Mouse (Mus musculus) thymus, postnatal 4 days (tissue): ENCODE results near the gene Cyb5d1.

Experiments
- DNase-seq: peaks from one replicate; pipeline ENCODE4 v3.0.0; 2021

Gene Cyb5d1

DNA sequence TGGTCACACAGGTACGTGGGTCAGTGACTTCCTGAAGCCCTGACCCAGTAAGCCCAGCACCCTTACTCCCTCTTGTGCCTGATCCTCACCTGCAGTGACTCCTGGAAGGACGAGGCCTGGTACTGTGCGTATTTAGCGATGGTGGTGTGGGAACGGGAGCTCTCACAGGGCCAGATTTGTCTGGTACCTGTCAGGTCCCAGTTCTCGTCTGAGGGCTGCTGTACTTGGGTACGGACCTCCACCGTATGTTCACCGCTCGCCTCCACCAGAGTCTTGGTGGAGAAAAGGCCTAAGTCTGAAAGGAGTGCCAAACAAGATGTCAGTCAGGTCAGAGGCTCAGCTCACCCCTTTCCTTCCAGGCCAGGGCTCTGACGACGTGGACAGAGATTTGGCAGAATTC lies 6.6 kb upstream of the Cyb5d1 start:
- no peak for DNase-seq

DNA sequence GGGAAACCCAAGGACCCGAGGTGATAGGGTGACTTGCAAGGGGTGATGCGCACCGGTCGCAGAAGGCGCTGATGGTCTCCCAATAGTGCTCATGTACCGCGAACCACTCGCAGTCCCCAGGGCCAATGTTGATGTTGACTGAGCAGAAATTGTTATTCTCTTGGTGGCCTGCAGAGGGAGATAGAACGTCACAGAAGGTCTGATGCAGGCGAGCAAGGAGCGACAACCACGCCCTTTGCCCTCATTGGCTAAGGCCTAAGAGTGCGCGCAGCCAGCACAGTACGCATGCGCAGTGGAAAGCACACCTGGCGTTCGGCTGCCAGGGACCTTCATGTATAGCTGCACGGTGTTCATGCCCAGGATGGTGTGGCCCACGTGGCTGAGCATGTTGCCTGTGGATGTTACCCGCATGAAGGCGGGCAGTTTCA lies 5.8 kb upstream of the Cyb5d1 start:
- DNase-seq, result peak; percentile 89

DNA sequence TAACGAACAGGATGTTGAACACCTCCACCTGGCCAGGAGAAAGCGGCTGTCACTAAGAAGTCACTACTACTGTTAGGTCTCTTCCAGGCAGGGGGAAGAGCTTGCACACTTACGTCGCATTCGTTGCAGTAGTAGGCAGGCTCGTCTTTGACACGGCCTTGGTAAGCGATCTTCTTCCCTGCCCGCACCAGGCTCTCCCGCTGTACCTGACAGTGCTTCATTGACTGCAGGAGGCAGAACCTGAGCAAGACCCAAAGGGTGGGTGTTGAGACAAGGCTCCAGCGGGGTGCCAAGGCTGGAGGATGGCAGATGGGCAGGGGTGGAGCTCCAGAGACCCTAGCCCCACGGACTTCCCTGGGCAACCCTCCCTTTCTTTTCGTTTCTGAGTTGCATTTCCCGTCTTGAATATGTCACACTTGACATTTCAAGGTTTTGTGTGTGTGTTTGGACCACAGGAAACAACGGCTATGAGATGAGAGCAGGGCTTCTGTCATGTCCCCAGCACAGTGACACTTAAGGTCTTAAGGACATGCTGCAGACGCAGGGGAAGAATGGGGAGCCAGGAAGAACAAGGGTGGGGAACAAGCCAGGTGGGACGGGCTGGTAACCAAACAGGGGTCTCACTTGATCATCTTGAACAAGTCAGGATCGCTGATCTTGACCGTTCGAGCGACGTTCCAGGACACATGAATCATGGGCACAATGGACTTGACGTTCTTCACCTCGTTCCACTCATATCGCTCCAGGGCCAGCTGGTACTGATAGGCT lies 4.8 kb upstream of the Cyb5d1 start:
- DNase-seq, result peak; percentile 21

DNA sequence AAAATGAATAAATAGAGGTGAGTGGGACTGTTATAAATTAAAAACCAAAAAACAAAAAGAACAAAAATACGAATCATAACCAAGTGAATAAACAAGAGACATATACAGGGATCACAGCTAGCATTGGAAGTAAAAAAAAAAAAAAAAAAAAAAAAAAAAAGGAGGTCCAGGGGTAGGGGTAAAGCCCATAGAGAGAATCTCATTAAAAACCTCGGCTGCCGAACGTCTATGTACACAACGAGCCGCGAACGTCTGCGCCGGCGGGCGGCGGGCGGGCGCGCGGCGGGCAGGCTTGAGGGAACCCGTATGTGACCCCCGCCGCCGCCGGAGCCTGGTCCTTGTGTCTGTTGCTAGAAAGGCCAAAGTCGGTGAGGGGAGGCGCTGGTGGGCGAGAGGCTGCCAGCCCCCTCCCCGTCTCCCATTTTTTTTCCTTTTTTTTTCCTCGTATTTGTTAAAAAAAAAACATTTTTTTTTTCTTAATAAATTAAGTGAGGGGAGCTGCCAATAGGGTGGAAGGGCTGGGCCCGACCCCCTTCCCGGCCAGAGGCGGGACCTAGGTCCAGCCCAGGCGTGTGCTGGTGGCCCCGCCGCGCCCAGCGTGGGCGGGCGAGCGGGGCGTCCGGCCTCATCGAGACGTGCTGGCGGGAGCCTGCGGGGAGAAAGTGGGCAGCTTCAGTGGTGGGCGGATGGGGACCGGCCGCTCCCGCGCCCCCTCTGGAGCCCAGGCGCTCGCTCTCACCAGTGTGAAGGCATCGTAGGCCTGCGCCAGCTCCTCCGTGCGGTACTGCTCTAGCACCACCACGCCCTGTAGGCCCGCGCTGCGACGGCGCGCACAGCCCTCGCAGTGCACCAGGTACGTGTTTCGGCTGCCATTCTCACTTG lies 4.0 kb upstream of the Cyb5d1 start:
- DNase-seq, result peak; percentile 54

DNA sequence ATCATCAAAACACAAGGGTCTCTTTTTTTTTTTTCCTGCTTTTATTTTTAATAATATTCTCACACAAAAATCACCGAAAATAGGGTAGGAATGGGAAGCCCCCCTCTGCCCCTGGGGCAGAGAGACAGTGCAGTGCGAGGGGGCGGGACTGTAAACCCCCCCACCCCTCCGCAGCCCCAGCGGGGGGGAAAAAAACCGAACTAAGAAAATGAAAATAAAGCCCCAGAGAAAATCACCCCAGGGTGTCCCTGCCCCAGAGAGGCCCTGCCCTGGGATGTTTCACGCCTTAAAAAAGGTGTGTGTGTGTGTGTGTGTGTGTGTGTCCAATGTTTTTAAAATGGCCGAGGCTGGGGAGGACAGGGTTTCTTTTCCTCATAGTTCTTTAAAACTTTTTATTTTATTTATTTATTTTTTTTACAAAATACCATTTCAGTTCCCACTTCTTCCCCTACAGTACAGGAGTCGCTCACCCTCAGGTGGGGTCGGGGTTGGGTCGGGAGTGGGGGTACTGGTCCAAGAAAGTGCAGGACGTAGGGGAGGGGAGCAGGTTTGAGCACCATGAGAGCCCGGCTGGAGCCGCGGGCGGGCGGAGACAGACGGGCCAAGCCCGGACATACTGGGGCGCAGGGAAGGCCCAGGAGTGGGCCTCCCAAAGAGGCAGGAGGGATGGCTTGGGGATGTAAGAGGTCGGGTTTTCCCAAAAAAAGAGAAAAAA lies 3.2 kb upstream of the Cyb5d1 start:
- peak; percentile 20 for DNase-seq

DNA sequence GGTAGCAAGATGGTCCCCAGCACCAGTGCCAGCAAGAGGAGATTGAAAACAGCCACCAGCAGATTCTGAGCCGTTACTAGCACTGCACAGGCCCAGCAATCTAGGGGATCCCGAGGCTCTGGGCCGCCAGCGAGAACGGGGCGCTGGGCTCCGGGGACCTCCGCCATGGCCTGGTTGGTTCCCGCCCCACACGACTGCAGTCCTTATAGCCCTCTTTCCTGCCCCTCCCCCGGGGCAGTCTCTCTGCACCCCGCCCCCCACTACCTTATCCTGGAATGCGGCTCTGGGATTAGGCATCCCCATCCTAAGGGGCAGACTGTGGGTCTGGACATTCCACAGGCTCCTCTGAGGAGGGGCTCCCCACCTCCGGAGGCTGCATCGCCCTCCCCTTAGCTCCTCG lies 2.6 kb upstream of the Cyb5d1 start, which contains the start of gene Tmem88:
Gene Tmem88, minus strand, starts transcription at position 176 of the 400 bp plus-strand sequence.
- DNase-seq, result peak; percentile 40

DNA sequence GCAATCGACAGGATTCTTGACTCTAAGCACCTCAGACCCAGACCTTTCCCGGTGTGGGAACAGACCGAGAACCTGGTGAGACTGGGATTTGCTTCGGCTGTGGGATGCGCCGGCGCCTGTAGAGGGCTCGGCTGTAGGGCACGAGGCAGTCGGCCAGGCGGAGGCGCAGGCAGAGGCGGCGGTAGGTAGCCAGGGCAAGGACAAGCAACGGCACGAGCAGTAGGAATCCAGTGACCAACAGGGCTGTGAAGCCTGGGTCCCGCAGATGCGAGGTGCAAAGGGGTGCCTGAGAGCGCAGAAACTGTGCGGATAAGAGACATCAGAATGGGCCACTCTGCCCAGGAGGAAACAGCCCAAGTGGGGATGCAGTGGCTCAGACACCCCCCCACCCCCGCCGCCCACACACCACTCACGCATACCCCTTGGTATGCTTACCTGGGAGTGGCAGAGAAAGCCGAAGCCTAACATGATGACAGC lies 2.2 kb upstream of the Cyb5d1 start:
- peak; percentile 33 for DNase-seq

DNA sequence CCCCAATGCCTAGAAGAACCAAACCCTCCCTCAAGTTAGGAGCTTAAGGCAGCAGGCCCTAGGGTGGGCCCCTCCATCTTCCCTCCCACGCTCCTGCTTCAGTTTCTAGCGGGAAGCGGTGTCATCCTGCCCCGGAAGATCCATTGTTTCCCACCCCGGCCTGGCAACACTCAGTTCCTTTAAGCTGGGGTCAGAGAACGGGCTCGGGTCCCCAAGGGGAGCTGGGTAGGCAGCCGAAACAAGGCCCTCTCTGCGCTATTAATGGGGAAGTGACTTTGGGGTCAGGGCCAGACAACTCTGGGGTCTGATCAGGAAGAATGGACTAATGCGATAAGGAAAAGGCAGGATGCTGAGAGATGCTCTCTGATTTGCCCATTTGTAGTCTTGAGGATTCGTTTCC lies 1.3 kb upstream of the Cyb5d1 start:
- peak; percentile 30 for DNase-seq

DNA sequence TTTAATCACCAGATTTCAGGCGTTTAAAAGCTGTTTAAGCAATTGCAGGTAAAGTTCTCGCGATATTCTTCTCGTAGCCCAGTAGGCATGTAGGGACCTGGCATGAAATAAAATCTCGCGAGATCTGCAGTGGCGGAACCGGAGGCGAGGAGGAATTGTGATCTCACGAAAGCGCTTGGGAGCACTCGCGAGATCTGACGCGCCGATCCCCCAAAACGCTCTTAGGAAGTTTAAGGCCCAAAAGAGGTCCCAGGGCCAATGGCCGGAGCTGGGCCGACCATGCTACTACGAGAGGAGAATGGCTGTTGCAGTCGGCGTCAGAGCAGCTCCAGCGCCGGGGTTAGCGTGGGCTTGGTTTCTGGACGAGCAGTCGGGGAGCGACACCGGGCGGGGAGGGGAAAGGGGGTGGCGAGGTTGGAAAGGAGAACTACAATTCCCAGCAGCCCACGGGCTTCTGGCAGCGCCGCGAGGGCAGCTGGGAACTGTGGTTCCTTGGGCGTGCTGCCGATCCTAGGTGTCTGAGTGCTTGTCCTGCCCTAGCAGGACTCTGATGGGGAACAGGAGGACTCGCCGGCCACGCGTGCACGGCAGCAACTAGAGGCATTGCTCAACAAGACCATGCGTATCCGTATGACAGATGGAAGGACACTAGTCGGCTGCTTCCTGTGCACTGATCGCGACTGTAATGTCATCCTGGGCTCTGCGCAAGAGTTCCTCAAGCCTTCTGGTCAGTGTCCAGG lies 373 bp upstream of the Cyb5d1 start:
- peak; percentile 90 for DNase-seq

DNA sequence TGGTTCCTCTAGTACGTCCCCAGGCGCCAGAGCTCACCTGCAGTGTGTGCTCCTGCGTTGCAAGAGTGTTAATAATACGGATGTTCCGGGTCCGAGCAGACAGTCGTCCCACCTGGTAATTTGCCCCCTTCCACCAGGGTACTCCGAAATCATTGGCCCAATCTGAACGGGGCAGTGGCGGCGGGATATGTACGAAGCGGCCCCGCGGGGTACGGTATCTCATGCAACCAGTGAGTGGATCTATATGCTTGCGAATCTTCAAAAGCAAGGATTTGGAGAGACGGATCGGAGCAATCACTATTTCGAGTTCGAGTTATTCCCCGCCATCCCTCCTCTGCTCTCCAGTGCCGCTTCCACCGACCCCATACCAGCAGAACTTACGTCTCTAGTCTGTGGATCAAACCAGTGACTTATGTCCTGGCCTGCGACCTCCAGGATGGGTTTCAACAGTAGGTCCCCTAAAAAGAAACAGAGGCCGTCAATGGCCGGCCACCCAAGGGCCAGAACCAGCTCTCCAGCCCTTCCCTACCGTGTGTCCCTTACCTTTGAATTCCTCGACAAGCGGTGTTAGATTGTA lies 752 bp downstream of the Cyb5d1 start:
- peak; percentile 42 for DNase-seq

DNA sequence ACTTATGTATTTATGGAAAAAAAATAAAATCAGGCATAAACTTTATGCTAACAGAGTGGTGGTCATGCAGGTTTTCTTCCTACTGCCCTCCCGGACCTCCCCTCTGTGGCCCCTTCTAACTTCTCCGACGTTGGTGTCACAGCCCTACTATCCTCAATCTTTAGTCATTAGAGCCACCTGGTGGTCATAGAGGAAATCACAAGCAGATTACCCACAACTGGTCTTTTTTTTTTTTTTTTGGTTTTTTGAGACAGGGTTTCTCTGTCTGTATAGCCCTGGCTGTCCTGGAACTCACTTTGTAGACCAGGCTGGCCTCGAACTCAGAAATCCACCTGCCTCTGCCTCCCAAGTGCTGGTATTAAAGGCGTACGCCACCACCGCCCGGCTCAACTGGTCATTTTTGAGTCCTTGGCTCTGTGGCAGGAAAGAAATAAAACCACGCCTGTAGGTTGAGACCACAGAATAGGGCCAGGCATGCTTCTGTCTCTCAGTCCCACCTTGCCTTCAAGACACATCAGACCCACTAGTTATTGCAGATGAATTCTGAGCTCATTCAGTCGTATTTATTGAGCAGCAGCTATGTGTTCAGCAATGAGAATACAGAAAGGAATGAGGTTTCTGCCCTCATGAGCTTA lies 4.9 kb downstream of the Cyb5d1 start:
- peak; percentile 70 for DNase-seq

DNA sequence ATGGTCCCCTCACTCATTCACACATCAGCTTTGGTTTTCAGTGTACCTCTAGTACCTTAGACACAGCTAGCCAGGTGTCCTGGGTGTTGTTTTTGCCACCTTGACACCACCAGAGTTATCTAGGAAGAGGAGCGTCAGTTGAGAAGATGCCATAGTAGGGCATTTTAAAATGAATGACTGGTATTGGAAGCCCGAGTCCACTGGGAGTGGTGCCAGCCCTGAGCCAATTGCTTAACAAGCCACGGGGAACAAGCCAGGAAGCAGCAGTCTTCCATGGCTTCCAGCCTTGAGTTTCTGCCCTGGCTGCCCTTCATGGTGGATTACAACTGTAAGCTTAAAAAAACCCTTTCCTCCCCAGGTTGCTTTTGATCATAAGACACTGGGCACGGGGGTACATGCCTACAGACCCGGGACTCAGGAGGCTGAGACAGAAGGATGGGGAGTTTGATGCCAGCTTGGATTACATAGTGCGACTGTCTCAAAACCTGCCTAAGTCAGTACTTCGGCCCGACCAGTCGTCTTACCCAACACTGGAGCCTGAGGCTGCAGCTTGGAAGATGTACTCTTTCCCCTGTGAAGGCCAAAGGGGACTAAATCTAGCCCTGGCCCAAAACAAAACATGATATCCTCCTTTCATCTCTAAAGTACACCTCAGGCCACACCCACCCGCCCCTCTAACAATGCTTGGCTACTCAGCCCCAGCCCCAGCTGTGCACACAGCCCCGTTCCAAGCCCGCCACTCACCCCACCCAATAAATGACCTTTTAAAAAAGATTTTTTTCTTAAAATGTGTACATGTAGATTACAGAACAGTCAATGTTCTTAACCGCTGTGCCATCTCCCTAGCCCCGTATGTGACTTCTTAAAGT lies 5.7 kb downstream of the Cyb5d1 start:
- no peak for DNase-seq

DNA sequence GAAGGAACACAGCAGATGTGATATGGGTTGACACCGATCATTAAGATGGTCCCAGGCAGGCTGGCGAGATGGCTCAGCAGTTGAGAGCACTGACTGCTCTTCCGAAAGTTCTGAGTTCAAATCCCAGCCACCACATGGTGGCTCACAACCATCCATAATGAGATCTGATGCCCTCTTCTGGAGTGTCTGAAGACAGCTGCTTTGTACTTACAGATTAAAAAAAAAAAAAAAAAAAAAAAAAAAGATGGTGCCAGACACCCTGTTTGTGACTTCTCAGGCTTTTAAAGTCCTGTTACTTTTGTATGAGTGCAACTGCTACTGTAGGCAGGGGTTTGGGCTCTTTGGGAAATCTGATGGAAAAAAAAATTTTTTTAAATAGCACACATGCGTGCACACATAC lies 6.8 kb downstream of the Cyb5d1 start:
- no peak for DNase-seq

DNA sequence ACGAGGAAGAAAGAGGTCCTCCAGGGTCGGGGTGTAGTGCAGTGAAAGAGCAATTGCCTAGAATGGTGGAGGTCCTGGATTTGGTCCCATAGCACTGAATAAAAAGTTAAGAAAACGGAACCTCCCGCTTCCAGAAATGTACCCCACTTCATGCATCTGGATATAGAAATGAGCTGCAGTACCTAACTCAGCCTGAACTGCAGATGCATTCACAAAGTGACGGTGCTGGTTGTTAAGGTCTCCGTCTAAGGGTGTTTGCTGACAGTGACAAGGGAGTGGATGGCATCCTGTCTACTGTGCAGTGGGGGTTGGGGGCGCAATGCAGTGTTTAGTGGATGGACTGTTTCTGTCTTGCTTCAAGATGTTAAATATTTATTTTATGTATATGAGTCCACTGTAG lies 8.7 kb downstream of the Cyb5d1 start:
- DNase-seq, result no peak

DNA sequence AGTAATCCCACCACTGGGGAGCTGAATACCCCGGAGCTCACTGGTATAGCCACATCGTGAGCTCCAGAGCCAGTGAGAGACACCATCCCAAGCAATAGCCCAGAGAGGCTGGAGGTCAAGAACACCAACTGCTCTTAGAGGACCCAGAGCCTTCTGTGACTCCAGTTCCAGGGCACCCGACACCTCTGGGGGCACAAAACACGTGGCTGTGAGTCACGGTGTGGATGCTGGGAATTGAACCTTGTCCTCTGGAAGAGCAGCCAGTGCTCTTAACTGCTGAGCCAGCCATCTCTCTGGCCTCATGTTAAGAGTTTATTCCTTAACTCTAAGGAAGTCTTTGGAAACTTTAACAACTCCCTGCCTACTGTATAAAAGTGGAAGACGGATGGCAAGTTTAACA lies 10.5 kb downstream of the Cyb5d1 start:
- no peak for DNase-seq

DNA sequence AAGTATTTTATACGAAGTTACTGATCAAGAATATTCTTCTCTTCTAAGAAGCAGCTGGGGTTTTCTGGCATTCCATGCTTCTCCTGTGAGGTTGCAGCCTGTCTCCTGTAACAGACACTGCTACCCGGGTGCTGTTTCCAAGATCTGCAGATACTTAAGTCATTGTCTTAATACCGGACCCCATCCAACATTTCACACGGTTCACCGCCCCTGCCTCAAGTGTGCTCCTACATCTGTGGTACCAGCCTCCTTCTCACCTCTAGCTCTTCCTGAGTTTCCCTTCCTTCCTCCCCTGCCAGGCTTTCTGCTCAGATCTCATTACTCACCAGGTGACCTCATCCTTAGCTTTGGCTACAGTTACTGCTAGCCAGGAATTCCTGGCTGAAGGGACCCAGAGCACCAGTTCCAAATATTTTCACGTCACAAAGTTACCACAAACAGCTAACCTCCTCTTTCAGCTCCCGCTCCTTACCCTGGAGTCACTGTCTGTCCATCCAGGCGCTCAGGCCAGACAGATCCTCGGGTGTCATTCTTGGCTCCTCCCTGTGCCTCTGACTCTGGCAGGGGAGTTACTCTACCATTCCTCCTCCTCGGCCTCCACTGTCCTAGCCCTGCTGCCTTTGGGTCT lies 12.8 kb downstream of the Cyb5d1 start:
- no peak for DNase-seq

DNA sequence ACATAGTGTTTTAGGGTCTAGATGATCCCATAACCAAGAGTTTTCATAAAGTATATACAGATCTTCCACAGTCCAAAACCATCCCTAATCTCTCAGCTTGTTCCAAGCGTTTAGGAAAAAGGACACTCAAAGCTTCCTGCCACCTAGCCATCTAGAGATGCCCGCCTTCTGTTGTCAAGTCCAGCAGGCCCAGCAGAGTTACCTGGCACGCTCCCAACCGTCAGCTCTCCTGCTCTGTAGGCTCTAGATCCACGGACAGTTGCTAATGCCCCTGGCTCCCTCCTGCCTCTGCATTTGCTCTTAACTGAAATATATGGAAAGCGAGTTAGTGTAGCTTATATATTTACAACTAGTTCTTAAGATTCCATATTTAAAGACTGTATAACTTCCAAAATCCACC lies 14.1 kb downstream of the Cyb5d1 start:
- DNase-seq, result no peak

DNA sequence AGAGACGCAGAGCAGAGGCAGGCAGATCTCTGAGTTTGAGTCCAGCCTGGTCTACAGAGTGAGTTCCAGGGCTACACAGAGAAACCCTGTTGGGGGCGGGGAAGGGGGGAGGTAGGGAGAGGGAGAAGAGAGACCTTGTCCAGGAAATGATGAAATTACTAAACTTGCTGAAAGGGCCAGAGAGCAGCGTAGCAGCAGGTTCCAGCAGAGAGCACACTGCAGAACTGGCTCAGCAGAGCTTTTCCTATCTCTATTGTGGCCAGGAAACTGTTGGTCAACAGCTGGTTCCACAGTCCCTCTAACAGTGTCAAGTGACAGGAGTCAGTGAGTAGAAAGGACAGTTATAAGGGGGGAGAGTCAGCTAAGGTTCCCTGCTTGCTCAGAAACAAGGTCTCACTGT lies 15.8 kb downstream of the Cyb5d1 start:
- no peak for DNase-seq

DNA sequence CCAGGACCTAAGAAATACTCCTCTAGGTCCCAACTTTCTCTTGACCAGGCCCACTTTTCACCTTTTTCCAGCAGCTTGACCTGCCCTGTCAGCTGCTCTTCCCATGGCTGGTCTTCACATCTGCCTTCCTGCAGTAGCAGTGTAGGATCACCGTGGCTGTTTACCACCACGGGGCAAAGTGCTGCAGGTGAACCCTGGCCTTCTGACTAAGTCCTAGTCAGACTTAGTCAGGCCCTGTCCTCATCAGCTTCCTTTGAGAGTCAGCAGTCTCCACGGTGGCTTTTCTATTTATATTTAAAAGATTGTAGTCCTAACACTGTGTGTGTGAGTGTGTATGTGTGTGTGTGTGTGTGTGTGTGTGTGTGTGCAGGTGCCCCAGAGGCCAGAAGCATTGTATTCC lies 17.7 kb downstream of the Cyb5d1 start:
- DNase-seq, result no peak

DNA sequence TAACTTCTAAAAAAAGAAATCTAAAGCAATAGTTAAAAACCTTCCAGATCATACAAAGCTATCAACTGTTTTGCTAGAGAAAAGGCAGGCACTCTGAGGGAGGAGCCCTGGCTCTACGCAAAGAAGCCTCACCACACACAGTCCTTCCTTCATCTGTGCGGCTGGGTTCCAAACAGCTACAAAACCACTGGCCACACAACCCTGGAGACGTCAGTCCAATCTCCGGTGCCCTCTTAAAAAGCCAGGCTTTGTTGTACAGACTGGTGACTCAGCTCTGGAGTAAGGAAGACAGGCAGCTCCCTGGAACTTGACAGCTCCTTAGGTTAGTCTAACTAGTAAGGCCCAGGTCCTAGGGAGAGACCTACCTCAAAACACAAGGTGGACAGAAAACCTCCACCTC lies 19.8 kb downstream of the Cyb5d1 start:
- no peak for DNase-seq
